Comparison of ENCODE assay signal across 26 mouse cellular contexts in the genomic region with DNA sequence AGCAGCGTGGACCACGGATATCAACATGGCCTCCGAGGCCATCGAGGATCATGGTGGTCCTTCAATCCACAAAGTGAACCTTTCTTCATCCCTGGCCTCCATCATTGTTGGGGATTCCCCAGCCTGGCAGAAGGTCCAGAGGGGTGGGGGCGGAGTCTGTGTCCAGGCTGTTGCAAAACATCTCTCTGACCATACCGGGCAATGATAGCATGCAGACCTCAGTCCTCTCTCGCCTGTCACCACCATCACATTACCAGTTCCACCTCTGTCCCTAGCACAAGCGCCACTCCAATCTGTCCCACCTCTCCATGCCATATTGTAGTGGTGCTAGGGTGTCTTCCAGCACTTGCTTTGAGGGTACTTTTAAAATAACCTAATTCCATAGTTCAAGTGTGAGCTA. TPM values are rescaled to one million over a fixed set of nuclear protein-coding genes. Genes with fewer than 3 reads are reported as not detected.
A peak's percentile ranks its signal among the peaks of the same experiment; 100 is the strongest.
DNase-seq lines count a peak whose midpoint lies in the region; ATAC-seq and TF ChIP-seq lines count a peak whose summit lies in the region.
"Had no signal": no experiment of that assay in that cellular context is flagged by ENCODE, and none has a peak within 500 bp of the region (broad histone marks: within the 10 kb centered on the region; RNA-seq: fewer than 3 reads in every experiment).

No protein-coding gene starts in this region.

- intact Hi-C loops in gastrocnemius, adult 2 months (cut with DNase I), result no loop called here

- 97% methylated on average over 8 of the region's 8 CpGs for WGBS in forebrain, embryonic 11.5 days
- WGBS in forebrain, embryonic 12.5 days, result 95% methylated on average over 8 of the region's 8 CpGs
- whole genome bisulfite sequencing in heart, embryonic 15.5 days, result 66% methylated on average over 8 of the region's 8 CpGs

- no peaks in the 10 kb centered on the region for H3K4me1 ChIP-seq in forebrain, embryonic 11.5 days (replicated peaks; ENCODE audit: control insufficient read depth, insufficient read depth, low read length)
- no peaks in the 10 kb centered on the region for H3K4me1 ChIP-seq in forebrain, embryonic 12.5 days
- H3K4me1 ChIP-seq in heart, embryonic 15.5 days (replicated peaks), result peaks cover 15% of the 10 kb centered on the region
- peaks cover 61% of the 10 kb centered on the region for H3K4me1 ChIP-seq in megakaryocyte, embryonic 14.5 days
- H3K4me1 ChIP-seq: embryonic facial prominence, embryonic 13.5 days; forebrain, embryonic 10.5 days; kidney, embryonic 15.5 days; midbrain, embryonic 13.5 days had no signal

- no peaks in the 10 kb centered on the region; the same call in 1 of the 2 replicates for H3K36me3 ChIP-seq in forebrain, embryonic 11.5 days (ENCODE audit: control insufficient read depth, insufficient read depth, low read length)
- H3K36me3 ChIP-seq in forebrain, embryonic 12.5 days (replicated peaks), result peaks cover 15% of the 10 kb centered on the region; the same call in 1 of the 2 replicates
- peaks cover 7% of the 10 kb centered on the region for H3K36me3 ChIP-seq in heart, embryonic 15.5 days
- H3K36me3 ChIP-seq in megakaryocyte, embryonic 14.5 days (replicated peaks; ENCODE audit: low read length), result peaks cover 61% of the 10 kb centered on the region

- 0 out of 2 replicates have a peak, but pooled peaks have one; percentile 10 for ATAC-seq in forebrain, embryonic 11.5 days (replicated peaks; ENCODE audit: low FRiP score)
- no peak for ATAC-seq in forebrain, embryonic 12.5 days (ENCODE audit: low FRiP score)
- peak; percentile 58 for ATAC-seq in heart, embryonic 15.5 days (replicated peaks; ENCODE audit: insufficient number of reproducible peaks, insufficient read depth, low FRiP score, low read depth)
- no peak for ATAC-seq in megakaryocyte, adult 5-6 weeks (ENCODE audit: poor library complexity, severe bottlenecking)
- ATAC-seq: forebrain, postnatal 0 days; inflammation-experienced regulatory T-cells, adult 6 months; midbrain, embryonic 13.5 days; Patski had no signal

- H3K27me3 ChIP-seq in forebrain, embryonic 11.5 days (ENCODE audit: control insufficient read depth, insufficient read depth, low read length), result no peaks in the 10 kb centered on the region
- H3K27me3 ChIP-seq in forebrain, embryonic 12.5 days, result no peaks in the 10 kb centered on the region
- H3K27me3 ChIP-seq in heart, embryonic 15.5 days, result no peaks in the 10 kb centered on the region
- H3K27me3 ChIP-seq in megakaryocyte, embryonic 14.5 days (replicated peaks), result peaks cover 9% of the 10 kb centered on the region
- H3K27me3 ChIP-seq: embryonic facial prominence, embryonic 13.5 days; kidney, embryonic 15.5 days; midbrain, embryonic 13.5 days; Patski had no signal

- no peak overlapping the region for H3K9ac ChIP-seq in forebrain, embryonic 11.5 days (ENCODE audit: low read length)
- H3K9ac ChIP-seq in forebrain, embryonic 12.5 days, result no peak overlapping the region
- no peak overlapping the region for H3K9ac ChIP-seq in heart, embryonic 15.5 days
- H3K9ac ChIP-seq: embryonic facial prominence, embryonic 13.5 days; forebrain, postnatal 0 days; hindbrain, embryonic 14.5 days; kidney, embryonic 15.5 days; midbrain, embryonic 13.5 days had no signal

- no peak for DNase-seq in forebrain, embryonic 11.5 days (ENCODE audit: low spot score)
- DNase-seq in heart, adult 8-10 months (ENCODE audit: low spot score), result no peak
- no peak for DNase-seq in gastrocnemius, adult 2 months
- DNase-seq: adrenal gland, postnatal 10 days; cerebellum, adult 8-10 months; cerebellum, postnatal 25 days; forebrain, postnatal 0 days; gastrocnemius, postnatal 10 days; heart, adult 11 months; heart, postnatal 36 days; kidney, adult 11 months; kidney, postnatal 25 days; lung, postnatal 36 days; thymus, adult 2 months; thymus, postnatal 36 days had no signal

- H3K4me2 ChIP-seq in forebrain, embryonic 11.5 days (ENCODE audit: low read depth, low read length, severe bottlenecking), result no peak overlapping the region
- no peak overlapping the region for H3K4me2 ChIP-seq in forebrain, embryonic 12.5 days
- H3K4me2 ChIP-seq in heart, embryonic 15.5 days, result no peak overlapping the region
- H3K4me2 ChIP-seq: embryonic facial prominence, embryonic 13.5 days; hindbrain, embryonic 14.5 days; kidney, embryonic 15.5 days; midbrain, embryonic 13.5 days had no signal

- H3K27ac ChIP-seq in forebrain, embryonic 11.5 days (ENCODE audit: low read depth, low read length), result no peak overlapping the region
- no peak overlapping the region for H3K27ac ChIP-seq in forebrain, embryonic 12.5 days
- no peak overlapping the region for H3K27ac ChIP-seq in heart, embryonic 15.5 days
- no peak overlapping the region for H3K27ac ChIP-seq in gastrocnemius, adult 2 months
- H3K27ac ChIP-seq: embryonic facial prominence, embryonic 13.5 days; forebrain, embryonic 10.5 days; hindbrain, embryonic 14.5 days; kidney, embryonic 15.5 days; midbrain, embryonic 13.5 days had no signal

- H3K4me3 ChIP-seq in forebrain, embryonic 11.5 days (ENCODE audit: low read depth, low read length), result no peak overlapping the region
- H3K4me3 ChIP-seq in forebrain, embryonic 12.5 days (replicated peaks), result no peak overlapping the region
- H3K4me3 ChIP-seq in heart, embryonic 15.5 days, result no peak overlapping the region
- H3K4me3 ChIP-seq in megakaryocyte, embryonic 14.5 days (replicated peaks), result peak overlapping the region; percentile 35
- no peak overlapping the region for H3K4me3 ChIP-seq in gastrocnemius, adult 2 months
- H3K4me3 ChIP-seq: embryonic facial prominence, embryonic 13.5 days; forebrain, embryonic 10.5 days; kidney, embryonic 15.5 days; midbrain, embryonic 13.5 days had no signal

- H3K9me3 ChIP-seq in forebrain, embryonic 11.5 days (ENCODE audit: control insufficient read depth, low read length), result no peaks in the 10 kb centered on the region
- H3K9me3 ChIP-seq in forebrain, embryonic 12.5 days, result no peaks in the 10 kb centered on the region
- no peaks in the 10 kb centered on the region for H3K9me3 ChIP-seq in heart, embryonic 15.5 days (replicated peaks)
- no peaks in the 10 kb centered on the region for H3K9me3 ChIP-seq in megakaryocyte, embryonic 14.5 days
- H3K9me3 ChIP-seq: embryonic facial prominence, embryonic 13.5 days; forebrain, embryonic 10.5 days; kidney, embryonic 15.5 days; midbrain, embryonic 13.5 days had no signal

- no peak for TF ChIP-seq CTCF in gastrocnemius, adult 2 months (IDR thresholded peaks at IDR 0.05)

RNA-seq across cellular contexts. Expression of gene E2f3, which starts 18.9 kb away (rescaled TPM):
- polyA plus RNA-seq in forebrain, embryonic 11.5 days (2014; fragmentation: Nextera tagmentation; extraction: Ambion mirVana), result 22.7 and 23.1 TPM in 2 replicates
- polyA plus RNA-seq in forebrain, embryonic 12.5 days (2016; fragmentation: Nextera tagmentation; extraction: Ambion mirVana), result 20.9 and 23.1 TPM in 2 replicates
- polyA plus RNA-seq in heart, embryonic 15.5 days (2015; fragmentation: Nextera tagmentation; extraction: Ambion mirVana), result 6.9 and 8.0 TPM in 2 replicates
- 1 to 10 TPM; 4.8 to 8.6 (median 6.5) TPM for total RNA-seq in heart, adult 8-10 months (2022)
- polyA plus RNA-seq in megakaryocyte, embryonic 14.5 days (2012; ENCODE audit: insufficient read depth, low replicate concordance), result 4.0 and 5.2 TPM in 2 replicates
- total RNA-seq in megakaryocyte, adult 5-6 weeks (2015), result 7.3 and 7.5 TPM in 2 replicates
- 5.4 TPM in 2 replicates for total RNA-seq in megakaryocyte, adult 5-6 weeks (2017)
- total RNA-seq in gastrocnemius, adult 2 months (2021), result 10 to 100 TPM in 1 of 2 experiments, 1 to 10 TPM in 1; 9.6 to 10.8 TPM

Comparison
In these comparisons a context has a peak if more than half of its experiments do, and no peak if none do; other contexts are left out.
1. ATAC-seq: peak in forebrain, embryonic 11.5 days (single experiment) and heart, embryonic 15.5 days (single experiment); none in forebrain, embryonic 12.5 days (single experiment) and megakaryocyte, adult 5-6 weeks (single experiment).